ENCODE assay signal across 16 mouse cellular contexts in genomic region chr10:18214124-18214523, GRCm38 (mm10). TPM values are rescaled to one million over a fixed set of nuclear protein-coding genes. Genes with fewer than 3 reads are reported as not detected.
"Had no signal": no experiment of that assay in that cellular context is flagged by ENCODE, and none has a peak within 500 bp of the region (broad histone marks: within the 10 kb centered on the region; RNA-seq: fewer than 3 reads in every experiment).

No protein-coding gene starts in this region.

- H3K9ac ChIP-seq: liver, embryonic 13.5 days; liver, postnatal 0 days; midbrain, embryonic 15.5 days; neural tube, embryonic 12.5 days had no signal

- H3K4me2 ChIP-seq: liver, embryonic 13.5 days; midbrain, embryonic 11.5 days; midbrain, embryonic 15.5 days; neural tube, embryonic 12.5 days had no signal

- H3K4me3 ChIP-seq: left cerebral cortex, adult 2 months; liver, embryonic 13.5 days; megakaryocyte, embryonic 14.5 days; midbrain, embryonic 15.5 days; neural tube, embryonic 12.5 days had no signal

- H3K4me1 ChIP-seq: midbrain, embryonic 15.5 days; neural tube, embryonic 12.5 days had no signal

- H3K27me3 ChIP-seq: liver, embryonic 13.5 days; megakaryocyte, embryonic 14.5 days; midbrain, embryonic 15.5 days; neural tube, embryonic 12.5 days had no signal

- DNase-seq: kidney, adult 11 months; liver; liver, embryonic 13.5 days; liver, postnatal 0 days; right cerebral cortex, postnatal 4 days; spleen, adult 18-20 months; thymus, postnatal 36 days had no signal

- ATAC-seq: liver, postnatal 0 days; midbrain, embryonic 15.5 days had no signal

- H3K27ac ChIP-seq: left cerebral cortex, adult 2 months; liver, embryonic 13.5 days; macrophage; midbrain, embryonic 15.5 days; neural tube, embryonic 12.5 days had no signal

- H3K36me3 ChIP-seq: liver, embryonic 13.5 days; midbrain, embryonic 15.5 days; neural tube, embryonic 12.5 days had no signal

- H3K9me3 ChIP-seq: liver, embryonic 13.5 days; megakaryocyte, embryonic 14.5 days; midbrain, embryonic 15.5 days; neural tube, embryonic 12.5 days had no signal

RNA-seq across cellular contexts. Expression of gene Ect2l, which starts 3.4 kb away (rescaled TPM):
- total RNA-seq: monocyte, adult 5-6 weeks; neutrophil, adult 5-6 weeks had no signal
- polyA plus RNA-seq: large intestine, adult 2 months; liver, postnatal 0 days; midbrain, embryonic 15.5 days had no signal
